Mouse (Mus musculus): ENCODE data around the gene Sdccag8.
A peak's percentile ranks its signal among the peaks of the same experiment; 100 is the strongest.
"Not testable (repeated sequence)": the region's sequence is repeated elsewhere in the genome, so short reads cannot be mapped to it uniquely, and the experiment has no call there.

The Sdccag8 gene

DNA sequence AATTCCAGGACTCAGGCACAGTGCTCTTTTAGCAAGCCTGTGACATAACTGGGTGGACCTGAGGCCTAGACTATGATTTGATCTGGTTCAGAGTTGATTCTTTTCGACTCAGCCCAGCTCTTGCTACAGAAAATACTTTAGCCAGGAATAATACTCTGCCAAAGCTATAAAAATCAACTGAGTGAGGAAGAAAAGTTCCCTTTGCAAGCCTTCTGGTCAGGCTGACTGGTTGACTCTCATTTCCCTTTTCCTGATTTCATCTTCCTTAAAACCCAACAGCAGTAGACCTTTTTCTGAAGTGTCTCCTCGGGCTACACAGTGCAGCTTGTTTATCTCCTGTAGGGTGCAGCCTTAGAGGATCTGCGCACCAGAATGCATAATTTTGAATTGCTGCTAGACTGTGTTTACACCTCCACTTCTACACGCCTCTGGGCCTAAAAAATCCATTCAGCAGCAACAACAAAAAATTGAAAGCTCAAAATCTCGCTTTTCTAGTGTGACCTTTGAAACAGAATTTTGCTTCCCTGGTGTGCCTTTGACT, 13.6 kb downstream of the Sdccag8 start:
- DNase-seq (ENCODE audit: low spot score), result no peak

DNA sequence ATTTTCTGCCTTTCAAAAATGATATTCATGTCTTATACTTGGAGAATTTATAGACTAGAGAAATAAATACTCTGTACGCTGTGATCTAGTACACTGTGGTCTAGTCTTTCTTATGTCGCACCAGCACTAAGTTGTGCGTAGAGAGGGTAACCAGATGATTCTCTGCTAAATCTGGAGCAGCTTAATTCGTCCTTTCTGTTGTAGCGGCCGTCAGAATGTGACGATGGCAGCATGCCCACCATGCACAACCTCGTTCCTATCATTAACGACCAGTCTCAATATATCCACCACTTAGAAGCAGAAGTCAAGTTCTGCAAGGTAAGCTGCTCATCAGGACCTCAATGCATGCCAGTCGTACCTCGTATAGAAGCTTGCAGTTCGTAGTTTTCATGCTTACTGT, 14.2 kb downstream of the Sdccag8 start:
- no peak for DNase-seq (ENCODE audit: low spot score)

DNA sequence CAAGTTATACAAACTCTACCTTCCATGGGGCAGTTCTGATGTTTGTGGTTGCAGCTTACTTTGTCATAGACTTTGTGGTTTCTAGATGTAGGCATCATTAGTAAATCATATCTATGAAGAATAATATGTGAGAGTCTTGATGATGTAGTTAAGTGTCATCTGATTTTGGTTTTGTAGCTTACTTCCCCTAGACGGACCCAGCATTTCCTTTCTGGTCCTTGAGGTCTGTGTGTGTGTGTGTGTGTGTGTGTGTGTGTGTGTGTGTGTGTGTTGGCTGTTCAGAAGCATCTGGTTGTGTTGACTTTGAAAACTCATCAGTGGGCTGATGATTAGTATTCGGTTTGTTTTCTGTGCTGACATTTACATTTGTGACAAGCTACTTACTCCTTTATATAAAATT, 17.6 kb downstream of the Sdccag8 start:
- DNase-seq (ENCODE audit: low spot score), result no peak

DNA sequence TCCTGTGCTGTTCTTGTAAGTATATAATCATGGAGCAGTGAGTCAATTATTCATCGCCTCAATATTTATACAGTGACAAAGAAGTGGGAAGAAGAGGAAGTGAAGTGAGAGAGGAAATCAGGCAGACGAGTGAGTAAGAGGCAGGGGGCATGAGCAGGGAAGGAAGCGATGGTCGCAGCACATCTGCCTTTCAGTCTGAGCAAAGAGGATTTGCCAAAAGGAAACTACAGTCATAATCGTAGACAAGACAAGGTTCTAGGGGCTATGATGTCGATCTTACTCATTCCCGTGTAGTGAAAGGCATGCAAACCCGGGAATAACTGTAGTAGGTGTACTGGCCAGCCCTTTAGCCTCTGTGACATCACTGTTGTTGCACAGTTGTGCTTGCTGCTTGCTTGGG, 18.1 kb downstream of the Sdccag8 start:
- no peak for DNase-seq (ENCODE audit: low spot score)

DNA sequence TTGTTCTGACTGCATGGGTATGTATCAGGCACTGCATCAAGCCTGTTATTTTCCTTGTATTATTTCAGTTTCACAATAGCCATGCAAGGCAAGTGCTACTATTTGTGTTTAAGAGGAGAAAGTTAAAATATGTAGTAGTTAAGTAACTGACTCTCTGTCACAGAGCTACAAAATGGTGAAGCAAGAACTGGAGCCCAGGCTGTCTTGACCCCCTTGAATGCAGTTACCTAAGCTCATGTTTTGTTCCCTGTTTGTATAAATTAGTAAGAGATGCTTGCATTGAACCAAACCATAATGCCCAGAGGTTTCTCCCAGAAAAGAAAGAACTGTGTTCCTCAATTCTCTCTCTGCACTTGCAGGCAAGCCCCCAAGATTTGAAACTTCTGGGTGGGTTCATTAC, 18.8 kb downstream of the Sdccag8 start:
- no peak for DNase-seq (ENCODE audit: low spot score)

DNA sequence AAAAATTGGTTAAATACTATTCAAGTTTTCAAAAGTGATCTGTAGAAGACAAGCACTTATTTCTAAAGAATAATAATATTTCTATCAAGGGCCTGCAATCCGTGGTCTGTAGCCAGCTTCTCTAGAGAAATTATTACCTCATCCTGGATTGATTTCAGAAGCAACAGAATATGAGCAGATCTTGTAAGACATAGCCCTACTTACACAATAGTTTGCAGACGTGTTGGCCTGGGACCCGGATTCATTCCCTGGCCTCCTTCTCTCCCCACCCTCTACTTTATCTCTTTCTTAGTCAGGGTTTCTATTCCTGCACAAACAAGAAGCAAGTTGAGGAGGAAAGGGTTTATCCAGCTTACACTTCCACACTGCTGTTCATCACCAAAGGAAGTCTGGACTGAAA, 19.5 kb downstream of the Sdccag8 start:
- no peak for DNase-seq (ENCODE audit: low spot score)

DNA sequence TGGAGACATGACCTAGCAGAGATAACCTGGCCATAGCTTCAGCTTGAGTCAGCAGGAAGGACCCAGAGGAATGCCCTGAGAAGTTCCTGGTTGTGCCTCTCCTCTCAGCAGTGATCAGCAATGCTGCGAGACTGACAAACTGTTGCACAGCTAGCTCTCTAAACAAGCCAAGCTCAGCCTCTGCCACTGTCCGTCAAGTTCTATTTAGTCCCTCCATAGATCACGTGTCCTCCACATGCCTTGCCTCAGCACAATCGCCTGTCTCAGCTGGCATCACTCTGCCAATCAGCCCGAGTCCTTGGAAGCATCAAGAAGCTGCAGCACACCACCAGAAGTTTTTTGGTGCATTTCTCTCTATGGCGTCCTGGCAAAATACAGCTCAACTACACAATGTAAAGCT, 20.4 kb downstream of the Sdccag8 start:
- no peak for DNase-seq (ENCODE audit: low spot score)

DNA sequence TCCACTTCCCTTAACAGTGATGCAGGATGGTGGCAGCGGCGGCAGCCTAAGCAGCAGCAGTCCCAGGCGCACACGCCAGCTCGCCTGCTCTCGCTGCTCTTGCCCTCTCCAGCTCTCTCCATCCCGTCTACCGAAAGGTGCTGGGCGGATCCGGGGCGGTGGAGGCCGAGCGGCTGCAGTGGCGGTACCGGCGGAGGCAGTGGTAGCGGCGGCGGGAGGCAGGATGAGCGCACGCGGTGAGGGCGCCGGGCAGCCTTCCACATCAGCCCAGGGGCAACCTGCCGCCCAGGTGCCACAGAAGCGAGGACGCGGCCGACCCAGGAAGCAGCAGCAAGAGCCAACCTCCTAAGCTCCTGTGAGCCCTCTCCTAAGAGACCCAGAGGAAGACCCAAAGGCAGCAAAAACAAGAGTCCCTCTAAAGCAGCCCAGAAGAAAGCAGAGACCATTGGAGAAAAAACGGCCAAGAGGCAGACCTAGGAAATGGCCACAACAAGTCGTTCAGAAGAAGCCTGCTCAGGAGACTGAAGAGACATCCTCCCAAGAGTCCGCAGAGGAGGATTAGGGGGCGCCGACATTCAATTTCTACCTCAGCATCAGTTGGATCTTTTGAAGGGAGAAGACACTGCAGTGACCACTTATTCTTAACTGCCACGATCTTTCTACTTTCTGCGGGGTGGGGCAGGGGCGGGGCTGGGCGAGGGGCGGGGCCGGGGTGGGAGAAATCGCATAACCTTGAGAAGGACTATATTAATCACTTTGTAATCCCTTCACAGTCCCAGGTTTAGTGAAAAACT, 21.2 kb downstream of the Sdccag8 start:
- DNase-seq (ENCODE audit: low spot score), result no peak

DNA sequence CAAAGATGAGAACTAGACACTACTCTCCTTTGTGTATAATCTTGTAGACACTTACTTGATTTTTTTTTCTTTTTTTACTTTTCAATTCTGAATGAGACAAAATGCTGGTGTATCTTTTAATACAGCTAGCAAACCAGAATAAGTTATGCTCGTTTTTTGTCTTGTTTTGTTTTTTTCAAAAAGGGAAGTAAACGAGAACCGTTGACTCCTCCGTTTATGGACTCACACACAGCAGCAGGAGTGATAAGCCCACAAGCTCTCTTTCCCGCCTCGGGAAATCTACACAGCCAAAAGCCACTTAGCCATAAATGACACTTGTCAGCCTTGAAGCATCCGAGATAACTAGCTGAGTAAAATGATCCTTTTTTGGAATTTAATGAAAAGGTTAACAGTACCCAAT, 22.1 kb downstream of the Sdccag8 start:
- DNase-seq (ENCODE audit: low spot score), result not testable (repeated sequence)

DNA sequence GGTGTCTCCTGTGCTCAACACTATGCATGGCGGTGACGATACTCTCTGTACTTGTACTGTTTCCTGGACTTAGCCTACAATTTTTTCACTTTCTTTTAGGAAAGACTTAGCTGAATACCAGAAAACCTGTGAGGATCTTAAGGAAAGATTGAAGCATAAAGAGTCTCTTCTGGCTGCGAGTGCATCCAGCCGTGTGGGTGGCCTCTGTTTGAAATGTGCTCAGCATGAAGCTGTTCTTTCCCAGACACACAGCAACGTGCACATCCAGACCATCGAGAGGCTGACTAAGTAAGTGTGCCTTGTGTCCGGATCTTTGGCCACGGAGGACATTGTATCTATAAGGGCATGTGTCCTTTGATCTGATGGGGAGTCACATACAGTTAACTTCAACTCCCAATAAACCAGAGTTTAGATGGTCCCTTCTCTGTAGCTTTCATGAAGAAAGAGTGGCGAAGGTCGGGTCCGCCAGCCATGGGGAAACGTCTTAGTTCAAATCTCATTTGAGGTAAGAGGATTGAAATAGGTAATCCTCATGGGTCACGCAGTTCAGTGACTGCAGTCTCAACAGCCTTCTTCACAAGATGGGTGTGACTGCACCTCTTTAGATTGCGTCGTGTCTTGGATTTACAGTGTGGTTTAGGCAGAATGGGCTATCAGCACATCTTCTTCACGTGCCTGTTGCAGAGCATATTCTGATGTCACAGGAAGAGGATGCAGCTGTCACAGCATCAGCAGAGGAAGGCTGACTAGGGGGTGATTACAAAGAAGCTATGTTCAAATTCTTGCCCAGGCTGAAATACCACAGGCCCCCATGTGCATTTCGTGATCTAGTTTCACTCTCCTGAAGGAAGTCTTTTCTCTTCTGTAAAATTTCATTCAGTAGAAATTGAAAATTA, 30.9 kb downstream of the Sdccag8 start:
- no peak for DNase-seq (ENCODE audit: low spot score)

DNA sequence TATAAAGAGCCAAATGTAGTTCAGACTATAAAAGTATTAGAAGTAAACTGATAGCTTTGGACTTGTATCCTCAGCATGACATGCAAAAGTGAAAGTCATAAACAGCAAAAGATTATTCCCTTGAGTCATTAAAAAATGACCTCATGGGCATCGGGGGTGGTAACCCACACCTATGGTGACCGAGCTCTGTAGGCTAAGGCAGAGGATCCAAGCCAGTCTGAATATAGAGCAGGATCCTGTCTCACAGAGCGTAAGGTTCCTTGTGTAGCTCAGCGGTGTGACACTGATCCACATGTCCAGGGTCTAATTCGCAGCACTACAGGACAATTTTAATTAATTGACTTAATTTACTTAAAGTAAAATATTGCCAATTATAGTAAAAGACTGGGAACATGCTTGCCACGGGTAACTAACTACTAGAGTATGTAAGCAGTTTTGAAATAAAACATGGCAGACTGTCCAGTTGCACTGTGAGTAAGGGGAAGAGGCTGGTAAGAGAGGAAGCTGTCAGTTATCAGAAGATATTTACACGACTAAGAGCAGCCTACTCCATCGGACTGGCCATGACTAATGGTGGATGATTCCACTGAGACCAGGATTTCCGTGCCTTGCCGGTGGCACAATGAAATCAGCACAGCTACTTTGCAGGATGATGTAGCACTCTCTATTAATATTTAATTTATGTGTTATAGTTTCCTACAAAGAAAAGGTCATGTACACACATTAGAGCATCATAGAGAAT, 32.8 kb downstream of the Sdccag8 start:
- DNase-seq (ENCODE audit: low spot score), result no peak

DNA sequence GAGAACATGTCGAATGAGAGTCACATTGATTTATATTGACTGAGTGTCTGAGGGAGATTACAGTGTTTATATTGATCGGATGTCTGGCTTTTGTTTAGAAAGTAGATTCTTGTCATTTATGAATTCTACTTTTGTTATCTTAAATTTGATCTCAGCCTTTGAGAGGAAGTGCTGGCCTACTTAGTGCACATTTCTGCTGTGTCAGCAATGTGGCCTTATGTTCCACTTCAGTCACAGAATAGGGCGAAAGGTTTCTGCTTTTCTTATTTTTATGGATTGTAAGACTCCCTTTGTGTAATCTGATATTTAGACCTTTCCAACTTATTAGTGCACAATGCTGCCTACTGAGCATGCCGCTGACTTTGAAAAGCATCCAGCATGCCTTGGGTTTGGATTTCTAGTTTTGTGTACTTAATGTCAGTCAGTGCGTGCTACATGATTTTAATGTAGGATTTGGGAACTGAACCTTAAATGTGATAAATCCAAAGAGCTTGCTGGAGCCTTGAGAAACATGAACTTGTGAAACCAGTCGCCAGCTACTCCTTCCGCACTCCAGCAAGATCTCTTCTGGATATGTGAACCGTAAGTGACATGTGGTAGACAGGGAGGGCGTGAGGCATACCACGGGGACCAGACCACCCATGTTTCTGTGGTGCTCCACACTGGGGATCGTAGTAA, 34.3 kb downstream of the Sdccag8 start:
- DNase-seq (ENCODE audit: low spot score), result no peak

DNA sequence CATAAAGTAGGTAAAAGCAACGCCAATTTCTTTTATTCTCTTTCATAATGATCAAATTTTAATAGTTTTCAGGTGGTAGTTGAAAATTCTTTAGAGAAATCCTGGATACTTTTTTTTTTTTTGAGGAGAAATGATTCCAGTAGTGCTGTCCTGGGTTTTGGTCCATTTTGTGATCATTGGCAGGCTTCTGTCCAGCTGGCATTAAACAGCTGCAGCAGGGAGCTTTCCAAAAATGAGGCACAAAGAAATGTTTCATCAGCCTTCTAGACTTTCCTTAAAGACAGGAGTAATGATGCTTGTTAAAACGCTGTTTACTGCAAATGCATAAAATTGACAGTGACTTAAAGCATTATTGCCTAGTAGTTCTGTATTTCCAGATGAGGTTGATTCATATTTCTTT, 34.9 kb downstream of the Sdccag8 start:
- DNase-seq (ENCODE audit: low spot score), result no peak

DNA sequence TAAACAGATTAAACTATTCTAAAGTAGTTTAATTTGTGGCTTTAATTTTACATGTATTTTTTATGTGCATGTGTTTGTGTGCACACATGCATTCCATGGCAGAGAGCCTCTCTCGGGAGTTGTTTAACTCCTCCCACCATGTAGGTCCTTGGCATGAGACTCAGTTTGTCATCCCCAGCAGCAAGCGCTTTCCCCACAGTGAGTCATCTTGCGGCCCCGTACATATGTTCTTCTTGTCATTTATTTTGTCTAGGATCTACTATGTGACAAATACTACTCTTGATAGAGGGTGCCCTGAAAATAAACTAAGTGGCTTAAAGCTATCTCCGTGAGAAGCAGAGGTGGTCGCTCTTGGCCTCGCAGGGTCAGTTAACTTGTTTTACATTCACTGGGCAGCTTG, 36.9 kb downstream of the Sdccag8 start:
- DNase-seq (ENCODE audit: low spot score), result no peak

DNA sequence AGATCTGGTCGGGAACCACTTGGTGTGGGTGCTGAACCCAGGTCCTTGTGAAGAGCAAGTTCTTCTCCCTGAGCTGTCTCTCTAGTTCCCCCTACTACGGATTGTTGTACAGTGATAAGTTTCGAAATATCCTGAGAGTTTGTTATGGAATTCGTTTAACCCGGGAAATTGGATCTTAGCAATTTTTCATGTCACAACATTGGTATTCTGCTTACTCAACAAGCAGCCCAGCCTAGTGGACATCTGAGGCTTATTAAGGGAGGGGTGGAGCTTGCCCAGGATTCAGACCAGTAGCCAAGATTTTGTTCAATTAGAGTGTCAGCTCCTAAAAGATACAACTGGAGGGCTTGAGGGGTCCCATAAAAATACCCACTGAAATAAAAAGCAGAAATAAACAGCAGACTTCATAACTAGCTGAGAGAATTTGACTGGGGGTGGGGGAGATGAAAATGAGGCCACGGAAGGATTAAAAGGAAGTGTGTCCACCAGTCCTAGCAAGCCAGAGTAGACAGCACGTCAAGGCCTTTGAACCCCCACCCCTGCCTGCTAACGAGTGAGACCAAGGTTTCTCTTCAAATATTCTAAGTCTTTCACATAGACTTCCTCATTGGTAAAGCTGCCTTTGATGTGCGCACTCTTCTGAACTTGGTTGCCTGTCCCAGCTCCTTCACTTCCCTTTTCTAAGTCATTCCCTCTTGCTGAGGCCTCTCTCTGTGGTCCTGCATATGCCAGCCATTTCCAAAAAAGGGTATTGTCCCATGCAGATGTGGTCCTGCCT, 38.5 kb downstream of the Sdccag8 start:
- DNase-seq (ENCODE audit: low spot score), result no peak

DNA sequence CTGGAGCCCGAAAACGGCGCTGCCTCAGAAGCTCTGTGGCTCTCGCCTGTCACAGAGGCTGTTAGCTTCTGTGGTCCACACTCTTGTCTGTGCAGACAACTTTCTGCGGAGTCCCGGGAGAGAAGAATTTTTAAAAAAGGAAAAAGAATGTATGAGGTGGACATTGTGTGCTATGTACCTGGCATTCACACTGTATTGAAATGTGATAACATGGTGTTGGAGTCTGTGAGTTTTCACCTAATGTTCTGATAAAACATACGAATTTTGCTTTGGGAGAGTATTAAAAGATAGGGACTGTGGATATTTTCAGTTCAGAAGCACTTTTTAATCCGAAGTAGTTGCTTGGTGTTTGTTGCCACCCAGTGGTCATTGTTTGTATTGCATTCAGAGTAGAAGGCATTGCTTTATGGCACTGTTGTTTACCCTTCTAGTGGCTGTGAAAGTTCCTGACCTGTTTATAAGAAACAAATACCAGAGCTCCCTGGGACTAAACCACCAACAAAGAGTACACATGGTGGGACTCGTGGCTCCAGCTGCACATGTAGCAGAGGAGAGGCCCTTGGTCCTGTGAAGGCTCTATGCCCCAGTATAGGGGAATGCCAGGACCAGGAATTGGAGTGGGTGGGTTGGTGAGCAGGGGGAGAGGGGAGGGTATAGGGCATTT, 47.7 kb downstream of the Sdccag8 start:
- peak; percentile 59 for DNase-seq (ENCODE audit: low spot score)

DNA sequence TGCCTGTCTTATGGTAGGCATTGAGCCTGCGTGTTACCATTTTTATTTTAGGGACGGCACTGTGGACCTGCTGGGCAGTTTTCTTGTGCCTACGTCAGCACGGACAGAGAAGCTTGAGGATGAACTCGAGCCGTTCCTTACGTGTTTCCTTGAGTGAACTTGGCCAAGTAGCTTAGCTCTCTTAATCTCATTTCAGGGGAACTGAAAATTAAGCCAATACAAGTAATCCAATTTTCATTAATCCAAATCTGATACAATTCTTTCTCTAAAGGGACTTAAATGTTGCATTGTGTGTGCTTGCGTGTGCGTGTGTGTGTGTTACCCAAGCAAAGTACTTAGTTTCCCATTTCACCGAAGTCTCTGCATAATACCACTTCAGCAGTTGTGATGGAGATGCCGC, 56.0 kb downstream of the Sdccag8 start:
- DNase-seq (ENCODE audit: low spot score), result no peak

DNA sequence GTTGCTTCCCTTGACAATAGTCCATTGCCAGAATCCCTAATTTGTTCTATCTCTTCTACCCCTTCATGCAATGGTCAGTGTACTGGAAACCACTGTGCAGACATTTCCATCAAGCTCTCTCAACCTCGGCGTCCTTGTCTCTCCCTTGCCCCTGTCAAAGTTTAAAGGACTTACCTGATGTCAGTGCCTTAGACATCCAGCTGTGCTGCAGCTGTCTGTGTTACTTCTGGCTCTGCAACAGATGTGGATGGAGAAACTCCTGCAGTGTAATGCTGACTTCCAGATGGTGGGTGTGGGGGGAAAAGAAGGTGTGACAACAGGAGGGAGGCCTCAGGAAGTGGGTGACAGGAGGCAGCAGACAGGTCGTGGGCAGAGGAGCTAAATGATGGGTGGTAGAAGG, 57.5 kb downstream of the Sdccag8 start:
- no peak for DNase-seq (ENCODE audit: low spot score)

DNA sequence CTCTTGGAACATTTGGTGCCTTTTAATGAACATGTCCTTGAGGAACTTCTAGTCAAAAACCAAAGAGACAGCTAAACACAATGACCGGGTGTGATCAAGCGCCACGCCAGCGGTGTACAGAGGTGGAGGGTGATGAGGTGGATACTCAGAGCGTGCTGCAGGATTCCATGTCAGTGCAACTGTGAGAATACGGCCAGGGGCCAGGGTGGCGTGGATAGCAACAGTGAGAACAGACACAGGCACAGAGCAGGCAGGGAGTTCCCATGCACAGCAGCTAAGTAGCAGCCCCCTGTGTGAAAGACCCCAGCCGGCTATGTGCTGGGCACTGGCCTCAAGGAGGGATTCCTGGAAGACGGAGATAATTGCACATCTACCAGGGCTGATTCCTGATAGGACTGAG, 59.0 kb downstream of the Sdccag8 start:
- no peak for DNase-seq (ENCODE audit: low spot score)

DNA sequence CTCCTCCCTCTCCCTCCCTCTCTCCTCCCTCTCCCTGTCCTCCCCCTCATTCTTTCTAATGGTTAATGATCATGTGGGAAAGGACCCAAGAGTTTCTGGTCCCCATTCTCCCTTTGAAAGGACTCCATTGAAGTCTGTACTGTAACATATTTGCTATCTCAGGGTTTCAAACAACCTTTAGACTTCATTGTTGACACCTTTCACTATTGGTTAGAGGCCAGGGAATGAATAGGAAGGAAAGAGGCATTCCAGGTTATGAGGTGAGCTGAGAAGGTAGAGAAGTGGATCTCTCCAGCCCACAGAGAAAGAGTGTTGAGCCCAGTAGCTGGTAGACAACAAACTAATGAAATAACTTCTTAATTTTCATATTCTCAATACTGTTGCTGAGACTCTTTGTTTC, 59.7 kb downstream of the Sdccag8 start:
- DNase-seq (ENCODE audit: low spot score), result no peak

Measured in ovary, postnatal 14 days (tissue).